Mouse (Mus musculus): ENCODE results near the gene Prcd. TPM values are rescaled to one million over a fixed set of nuclear protein-coding genes. Genes with fewer than 3 reads are reported as not detected.

Prcd gene
- total RNA-seq (2023) = not detected

GRCm38 (mm10) chr11:116653234-116653633 is at the start of gene Prcd:
Gene Prcd, plus strand, starts transcription at chr11:116653534.

GRCm38 (mm10) chr11:116626299-116627071 is 26.8 kb upstream of the Prcd start, which contains the start of gene Rhbdf2:
Gene Rhbdf2, minus strand, starts transcription at chr11:116627019.

GRCm38 (mm10) chr11:116654255-116654821 is 1.0 kb downstream of the Prcd start, which contains the start of gene Cygb:
Gene Cygb, minus strand, starts transcription at chr11:116654313.

Other genes starting within 250 kb of the Prcd start
- gene Rnf157, start 240.5 kb upstream of the Prcd start, total RNA-seq (2023) = 1 to 10 TPM; 2.5 to 3.3 TPM
- 10 to 100 TPM; 82.9 to 92.3 TPM for gene Ubald2, start 219.4 kb upstream of the Prcd start, total RNA-seq (2023)
- not detected for gene Qrich2, start 187.3 kb upstream of the Prcd start, total RNA-seq (2023)
- gene Prpsap1, start 159.3 kb upstream of the Prcd start, total RNA-seq (2023) = 10 to 100 TPM; 24.9 to 30.1 TPM
- gene Sphk1, start 122.6 kb upstream of the Prcd start, total RNA-seq (2023) = 1 to 10 TPM; 2.1 to 8.8 TPM
- 1 to 10 TPM; 7.8 to 8.2 TPM for gene Ube2o, start 72.1 kb upstream of the Prcd start, total RNA-seq (2023)
- gene Aanat, start 67.1 kb upstream of the Prcd start, total RNA-seq (2023) = not detected
- 10 to 100 TPM; 93.8 to 95.4 TPM for gene Rhbdf2, start 26.5 kb upstream of the Prcd start, total RNA-seq (2023)
- not detected for gene Cygb, start 779 bp downstream of the Prcd start, total RNA-seq (2023)
- gene St6galnac1, start 122.0 kb downstream of the Prcd start, total RNA-seq (2023) = not detected
- gene Mxra7, start 174.5 kb downstream of the Prcd start, total RNA-seq (2023) = 1 to 10 TPM; 1.3 to 1.6 TPM
- gene Mettl23, start 189.7 kb downstream of the Prcd start, total RNA-seq (2023) = 10 to 100 TPM; 17.5 to 24.8 TPM
- gene Jmjd6, start 189.9 kb downstream of the Prcd start, total RNA-seq (2023) = 10 to 100 TPM; 78.1 to 81.3 TPM
- 10 to 100 TPM; 22.2 to 27.5 TPM for gene Mfsd11, start 198.9 kb downstream of the Prcd start, total RNA-seq (2023)
- gene Srsf2, start 199.6 kb downstream of the Prcd start, total RNA-seq (2023) = 100 to 1,000 TPM; 266 to 284 TPM